Mouse (Mus musculus) layer of hippocampus, adult 8-10 months (tissue): Measurements from ENCODE around the gene Klhl3. TPM values are rescaled to one million over a fixed set of nuclear protein-coding genes. Genes with fewer than 3 reads are reported as not detected.
"Not testable (repeated sequence)": the region's sequence is repeated elsewhere in the genome, so short reads cannot be mapped to it uniquely, and the experiment has no call there.

ENCODE experiments used
- DNase-seq, 2 experiments: peaks; one replicate each; pipeline ENCODE4 v3.0.0; 2022; ENCODE audit warnings: low spot score in 2 of 2
- total RNA-seq, 4 experiments: library from RNA; stranded (reverse); gene quantifications; 2 replicates each; pipeline ENCODE4 v1.2.4; 2022

The Klhl3 gene
- total RNA-seq, result 10 to 100 TPM; 33.8 to 50.3 (median 42.2) TPM

DNA sequence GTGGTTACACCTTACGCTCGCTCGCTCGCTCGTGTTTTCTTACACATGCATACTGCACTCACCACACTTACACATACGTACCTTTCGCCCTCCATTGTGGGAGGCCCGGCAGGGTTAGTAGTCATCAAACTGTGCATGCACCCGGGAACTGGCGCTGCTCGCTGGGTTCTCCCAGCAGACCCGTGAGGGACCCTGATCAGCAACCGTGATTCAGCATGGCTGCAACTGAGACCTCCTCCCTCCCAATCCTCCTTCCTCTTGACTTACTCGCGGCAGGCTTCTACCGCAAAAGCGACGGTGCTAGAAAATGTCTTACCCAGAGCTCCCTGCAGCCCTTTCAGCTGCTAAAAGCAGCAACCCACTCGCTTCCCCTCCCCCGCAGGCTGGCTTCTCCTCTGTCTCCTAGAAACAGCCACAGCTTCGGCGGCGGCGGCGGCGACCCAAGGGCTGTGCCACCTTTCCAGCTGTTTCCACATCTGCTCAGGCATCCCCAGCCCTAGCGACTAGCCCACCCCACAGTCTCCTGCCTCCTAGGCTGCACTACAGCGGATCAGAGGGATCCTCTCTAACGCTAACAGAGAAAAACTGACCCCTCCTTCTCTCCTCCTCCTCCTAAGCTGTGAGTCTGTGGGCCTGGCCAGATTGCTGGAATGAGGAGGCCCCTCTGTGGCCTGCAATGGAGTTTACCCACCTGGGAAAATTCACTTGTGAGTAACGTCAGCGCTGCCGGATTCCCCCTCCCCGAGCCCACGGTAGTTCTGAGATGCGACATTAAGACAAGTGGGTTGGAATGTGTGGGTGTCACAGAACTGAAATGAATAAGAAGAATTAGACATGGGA lies at the start of gene Klhl3:
Klhl3 (minus strand) TSS at position 532 of the 840 bp plus-strand sequence.
- peak; percentile 72 to 79 for DNase-seq

DNA sequence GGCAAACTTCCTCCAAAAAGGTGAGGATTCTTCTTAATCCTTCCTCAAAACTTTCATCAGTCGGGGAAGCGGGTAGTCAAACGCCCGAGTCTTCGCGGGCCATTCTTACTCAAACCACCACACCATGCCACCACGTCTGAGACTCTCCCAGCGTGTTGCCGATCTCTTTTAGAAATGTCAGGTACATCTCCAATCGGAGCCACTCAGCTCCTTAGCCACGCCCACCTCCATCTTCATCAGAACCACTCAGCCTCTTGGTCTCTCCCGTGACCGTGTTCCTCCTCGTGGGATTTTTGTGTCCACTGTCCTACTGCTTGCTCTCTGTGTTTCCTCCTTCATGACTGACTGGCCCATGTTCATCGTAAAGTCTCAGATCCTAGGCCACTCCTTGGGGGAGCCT lies 47.4 kb upstream of the Klhl3 start:
- DNase-seq, result no peak

DNA sequence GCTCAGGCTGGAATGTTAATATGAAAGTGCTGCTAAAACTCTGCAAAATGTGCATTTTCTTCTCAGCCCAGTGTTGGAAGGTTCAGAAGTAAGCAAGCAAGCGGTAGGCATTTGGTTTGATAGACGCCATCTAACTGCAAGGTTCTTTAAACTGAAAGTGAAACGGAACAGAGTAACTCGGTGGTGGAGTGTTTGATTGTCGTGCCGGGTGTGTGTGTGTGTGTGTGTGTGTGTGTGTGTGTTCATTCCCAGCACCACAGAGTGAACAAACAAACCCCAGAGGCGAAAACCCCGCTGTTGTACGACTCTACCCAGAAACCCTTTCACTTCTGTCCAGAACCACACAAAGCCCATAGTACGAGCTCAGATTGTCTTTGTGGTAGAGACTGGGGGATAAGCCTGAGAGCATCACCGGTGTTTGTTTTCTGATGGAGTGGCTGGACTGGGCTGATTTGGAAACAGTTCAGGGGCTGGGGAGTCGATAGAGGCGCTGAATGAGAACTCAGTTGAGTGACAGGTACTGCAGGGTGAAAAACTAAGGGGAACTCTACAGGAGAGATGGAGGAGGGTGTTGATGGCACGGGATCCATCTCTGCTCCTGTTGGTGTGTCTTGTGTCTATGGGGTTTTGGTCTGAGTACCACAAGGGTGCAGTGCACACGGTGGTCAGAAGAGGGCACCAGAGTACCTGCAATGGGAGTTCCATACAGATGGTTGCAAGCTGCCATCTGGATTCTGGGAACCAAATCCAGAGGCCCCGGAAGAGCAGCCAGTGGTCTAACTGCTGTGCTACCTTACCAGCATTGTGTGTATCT lies 44.9 kb upstream of the Klhl3 start:
- DNase-seq, result peak; percentile 82 to 91

DNA sequence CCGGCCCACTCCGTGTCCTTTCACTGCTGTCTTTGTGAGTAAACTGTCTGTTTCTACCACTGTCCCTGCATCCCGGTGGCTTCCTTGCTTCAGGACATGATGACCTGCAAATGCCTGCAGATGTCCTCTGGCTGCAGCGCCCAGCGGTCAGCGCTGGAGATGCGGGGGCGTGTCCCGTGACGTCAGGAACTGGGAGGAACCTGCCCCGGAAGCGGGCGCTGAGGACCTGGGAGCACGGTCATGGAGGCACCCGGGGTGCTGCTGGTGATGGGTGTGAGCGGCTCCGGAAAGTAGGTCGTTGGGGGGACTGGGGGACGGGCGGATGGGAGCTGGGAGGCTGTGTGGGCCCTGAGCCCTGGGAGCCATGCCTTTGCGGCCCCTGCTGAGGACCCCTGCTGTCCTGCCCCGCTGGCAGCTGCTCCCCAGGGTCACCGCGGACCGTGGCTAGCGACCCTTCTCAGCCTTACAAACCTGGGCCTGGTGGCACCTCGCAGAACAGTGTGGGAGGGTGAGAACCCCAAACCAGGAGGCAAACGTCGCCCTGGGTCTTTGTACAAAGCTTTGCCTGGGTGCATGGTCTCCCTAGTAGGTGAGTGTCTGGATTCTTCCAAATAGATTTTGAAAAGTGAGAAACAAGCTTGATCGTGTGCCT lies 44.2 kb upstream of the Klhl3 start, which contains the start of gene Idnk:
Idnk (plus strand) TSS at position 203 of the 652 bp plus-strand sequence.
- peak; percentile 68 to 71 for DNase-seq

DNA sequence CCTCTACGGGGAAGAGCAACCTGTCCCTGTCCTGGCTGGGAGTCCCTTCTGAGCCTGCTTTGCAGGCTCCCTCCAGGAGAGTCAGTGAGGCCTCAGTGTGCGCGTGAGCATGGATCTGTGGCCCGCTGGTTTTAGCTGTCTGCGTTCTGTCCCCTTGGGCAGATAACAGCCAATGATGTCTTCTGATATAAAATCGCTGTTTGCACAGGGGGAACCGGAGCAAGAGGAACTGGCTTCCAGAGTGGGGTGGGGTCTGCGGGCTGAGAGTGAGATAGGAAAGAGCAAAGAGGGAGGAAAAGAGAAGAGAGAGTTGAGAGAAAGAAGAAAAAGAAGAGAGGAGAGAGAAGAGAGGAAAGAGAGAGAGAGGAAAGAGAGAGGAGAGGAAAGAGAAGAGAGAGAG lies 43.6 kb upstream of the Klhl3 start:
- DNase-seq, result no peak

DNA sequence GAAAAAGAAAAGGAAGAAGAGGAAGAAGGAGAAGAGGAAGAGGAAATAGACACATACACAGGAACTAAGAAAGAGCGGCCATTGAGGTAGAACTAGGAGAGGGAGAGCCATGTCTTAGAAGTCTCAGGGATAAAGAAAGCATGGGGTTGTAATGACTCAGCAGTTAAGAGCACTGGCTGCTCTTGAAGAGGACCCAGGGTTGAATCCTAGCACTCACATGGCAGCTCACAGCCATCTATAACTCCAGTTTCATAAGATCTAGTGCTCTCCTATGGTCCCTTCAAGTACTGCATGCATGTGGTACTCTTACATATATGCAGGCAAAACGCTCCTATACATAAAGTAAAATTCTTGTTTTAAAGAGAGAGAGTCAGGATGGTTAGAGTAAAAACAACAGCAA lies 42.6 kb upstream of the Klhl3 start:
- no peak for DNase-seq

DNA sequence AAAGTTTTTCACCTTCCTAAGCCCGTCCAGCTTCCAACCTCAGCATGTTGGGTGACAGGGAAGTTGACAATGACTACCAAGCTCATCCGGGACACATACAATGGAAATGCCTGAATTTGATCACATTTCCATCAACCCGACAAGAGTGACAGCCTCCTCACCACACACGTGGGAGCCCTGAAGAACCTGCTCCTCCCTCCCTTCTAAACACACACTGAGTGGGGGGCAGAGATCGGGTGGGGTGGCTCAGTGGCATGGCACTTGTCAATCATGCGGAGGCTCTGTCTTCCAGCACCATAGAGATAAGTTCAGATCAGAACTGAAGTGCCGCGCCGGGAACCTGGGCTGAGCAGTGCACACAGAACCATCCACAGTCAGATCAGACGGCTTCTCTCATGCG lies 37.0 kb upstream of the Klhl3 start:
- no peak for DNase-seq

DNA sequence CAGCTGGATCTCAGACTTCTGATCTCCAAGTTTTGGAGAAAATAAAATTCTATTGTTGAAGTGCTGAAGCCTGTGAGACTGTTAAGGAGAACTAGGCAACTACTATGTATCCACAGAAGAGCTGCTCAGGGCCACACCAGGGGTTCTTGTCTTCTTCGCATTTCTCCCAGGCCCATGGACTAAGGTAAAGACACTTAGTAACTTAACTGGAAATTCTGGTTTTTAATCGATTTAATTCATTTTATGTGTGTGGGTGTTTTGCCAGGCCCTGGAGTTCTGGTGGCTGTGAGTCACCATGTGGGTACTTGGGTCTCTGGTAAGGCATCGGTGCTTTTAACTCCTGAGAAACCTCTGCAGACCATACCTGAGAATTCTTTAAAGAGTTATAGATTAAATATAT lies 36.2 kb upstream of the Klhl3 start:
- no peak for DNase-seq

DNA sequence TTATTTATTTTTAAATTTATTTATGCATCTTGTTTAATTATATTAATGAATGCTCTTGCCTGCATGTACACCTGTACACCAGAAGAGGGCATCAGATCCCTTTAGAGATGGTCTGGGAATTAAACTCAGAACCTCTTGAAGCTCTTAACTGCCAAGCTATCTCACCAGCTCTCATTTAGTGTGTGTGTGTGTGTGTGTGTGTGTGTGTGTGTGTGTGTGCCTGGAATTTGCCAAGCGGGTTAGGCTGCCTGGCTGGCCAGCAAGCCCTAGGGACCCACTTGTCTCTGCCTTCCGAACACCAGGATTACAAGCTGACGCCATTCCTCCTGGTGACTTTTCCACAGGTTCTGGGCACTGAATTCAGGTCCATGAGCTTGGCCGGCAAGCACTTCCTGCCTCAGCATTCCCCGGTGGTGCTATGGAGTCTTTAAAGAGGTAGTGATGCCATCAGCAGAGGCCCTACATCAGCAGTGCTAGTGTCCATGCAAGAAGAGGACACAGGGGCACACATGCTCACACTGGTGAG lies 35.7 kb upstream of the Klhl3 start:
- DNase-seq, result no peak

DNA sequence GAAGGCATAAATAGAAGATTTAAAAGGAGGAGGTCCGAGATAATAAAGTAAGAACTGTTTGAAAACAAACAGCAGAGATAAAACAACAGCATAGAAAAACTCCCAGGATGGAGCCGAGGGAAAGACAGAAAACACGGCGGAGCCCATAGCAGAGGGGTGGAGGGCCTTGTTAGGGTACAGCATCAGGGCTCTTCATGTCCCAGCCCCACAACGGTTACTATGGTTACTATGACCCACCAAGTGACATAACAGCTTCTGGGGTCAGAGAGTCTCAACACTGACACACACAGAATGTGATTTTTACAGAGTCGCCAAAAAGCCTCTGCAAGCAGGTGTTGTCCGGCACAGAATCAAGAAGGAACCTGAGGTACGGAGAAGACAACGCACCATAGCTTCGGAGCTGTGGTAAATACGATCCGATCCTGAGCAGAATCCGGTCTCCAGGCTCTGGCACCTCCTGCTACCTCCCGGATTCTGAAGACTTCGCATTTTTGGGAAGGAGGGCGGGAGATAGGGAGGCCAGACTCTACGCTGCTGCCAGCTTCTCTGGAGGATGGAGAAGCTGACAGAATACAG lies 35.0 kb upstream of the Klhl3 start:
- DNase-seq, result peak in 1 of 2 experiments; percentile 31

DNA sequence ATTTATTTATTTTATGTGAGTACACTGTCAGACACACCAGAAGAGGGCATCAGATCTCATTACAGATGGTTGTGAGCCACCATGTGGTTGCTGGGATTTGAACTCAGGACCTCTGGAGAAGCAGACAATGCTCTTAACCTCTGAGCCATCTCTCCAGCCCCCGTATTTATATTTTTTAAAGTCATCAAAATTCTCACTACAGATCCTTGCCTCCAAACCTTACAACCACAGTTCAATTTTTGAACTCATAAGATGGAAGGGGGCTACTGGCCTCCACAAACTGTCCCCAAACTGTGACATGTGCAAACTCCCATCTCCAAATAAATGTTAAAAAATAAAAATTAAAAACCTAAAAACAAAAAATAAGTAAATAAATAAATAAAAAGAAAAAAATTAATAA lies 34.4 kb upstream of the Klhl3 start:
- DNase-seq, result no peak

DNA sequence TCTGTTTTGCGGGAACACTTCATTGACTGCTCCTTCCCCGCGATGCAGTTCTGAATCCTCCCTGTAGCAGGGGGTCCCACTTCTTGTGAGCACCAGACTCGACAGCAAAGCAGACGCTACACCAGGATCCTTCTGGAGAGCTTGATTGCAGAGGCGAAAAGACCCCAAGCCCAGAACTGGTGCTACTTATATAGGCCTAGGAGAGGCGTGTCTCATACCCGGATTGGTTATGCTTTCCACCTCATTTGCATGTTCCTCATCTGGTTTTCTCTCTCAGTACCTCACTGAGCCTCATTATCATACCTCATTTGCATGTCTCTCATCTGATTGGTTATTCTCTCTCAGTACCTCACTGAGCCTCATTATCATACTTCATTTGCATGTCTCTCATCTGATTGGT lies 33.2 kb upstream of the Klhl3 start:
- DNase-seq, result not testable (repeated sequence)

DNA sequence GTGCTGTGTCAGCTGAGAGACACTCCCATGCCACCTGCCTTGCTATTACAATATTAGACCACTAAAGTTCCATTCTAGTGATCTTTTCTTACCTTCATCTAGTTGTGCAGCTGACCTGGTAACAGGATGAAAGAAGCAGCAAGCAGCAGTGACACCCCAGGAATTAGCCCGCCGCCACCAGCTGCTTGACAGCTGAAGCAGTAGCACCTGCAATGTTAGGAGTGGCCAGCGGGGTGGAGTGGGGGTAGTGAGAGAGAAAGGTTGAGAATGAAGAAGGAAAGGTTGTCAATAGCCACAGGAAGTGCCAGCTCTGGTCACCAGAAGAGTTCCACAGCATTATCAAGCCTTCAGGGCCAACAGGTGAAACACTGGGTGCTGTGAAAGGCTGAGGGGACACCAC lies 18.3 kb upstream of the Klhl3 start:
- DNase-seq, result no peak

DNA sequence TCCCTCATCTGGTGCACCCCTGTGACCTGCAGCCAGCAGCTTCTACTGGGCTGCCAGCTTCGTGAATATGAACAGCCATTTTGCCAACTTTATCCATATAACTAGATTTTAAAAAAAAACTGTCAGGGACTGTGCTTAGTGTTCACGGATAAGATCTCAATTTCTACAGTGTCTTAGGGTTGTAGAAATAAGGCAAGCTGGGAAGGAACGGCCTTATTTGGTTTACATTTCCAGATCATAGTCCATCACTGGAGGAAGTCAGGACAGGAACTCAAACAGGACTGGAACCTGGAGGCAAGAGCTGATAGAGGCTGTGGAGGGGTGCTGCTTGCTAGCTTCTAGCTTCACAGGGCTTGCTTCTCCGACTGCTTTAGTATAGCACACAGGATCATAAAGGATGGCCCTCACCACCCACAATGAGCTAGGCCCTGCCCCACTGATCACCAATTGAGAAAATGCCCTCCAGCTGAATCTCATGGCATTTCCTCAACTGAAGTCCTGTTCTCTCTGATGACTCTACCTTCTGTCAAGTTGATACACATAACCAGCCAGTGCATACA lies 16.4 kb upstream of the Klhl3 start:
- no peak for DNase-seq

DNA sequence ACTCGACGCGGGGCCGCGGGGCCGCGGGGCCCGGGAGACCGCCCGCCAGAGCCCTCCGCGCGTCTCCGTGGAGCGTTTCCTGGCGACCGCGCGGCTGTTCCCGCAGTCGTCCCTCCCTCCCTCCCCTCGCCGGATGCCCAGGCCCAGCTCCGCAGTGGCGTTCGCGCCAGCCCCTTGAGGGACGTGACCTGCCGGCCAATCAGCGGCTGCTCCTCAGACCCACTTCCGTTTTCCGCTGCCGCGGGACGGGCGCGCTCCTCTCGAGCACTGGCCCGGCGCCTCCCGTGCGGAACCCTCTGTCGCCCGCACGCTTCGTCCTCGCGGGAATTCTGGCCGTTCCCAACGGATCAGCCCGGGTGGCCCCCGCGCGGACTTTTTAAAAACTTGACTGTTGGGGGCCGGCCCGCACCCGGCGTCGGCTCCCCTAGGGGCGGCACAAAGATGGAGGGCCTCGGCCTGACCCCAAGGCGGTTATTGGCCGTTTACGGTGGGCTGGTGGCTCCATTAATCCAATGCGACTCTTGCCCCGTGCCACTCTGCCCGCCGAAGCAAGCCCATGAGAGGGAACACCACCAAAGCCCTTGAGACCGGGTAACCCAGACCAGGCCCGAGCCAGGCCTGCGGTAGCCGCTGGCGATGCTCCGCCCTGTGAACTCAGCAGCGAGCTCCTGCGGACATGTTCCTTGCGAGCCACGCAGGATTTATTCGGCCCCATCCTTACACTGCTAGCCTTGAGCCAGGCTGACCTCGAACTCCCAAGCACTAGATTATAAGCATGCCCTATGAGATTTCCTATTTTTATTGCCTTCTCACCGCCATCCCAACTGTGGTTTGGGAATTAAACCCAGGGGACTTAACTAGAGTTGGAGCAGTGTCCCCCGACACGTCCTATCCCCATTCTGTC lies 15.6 kb upstream of the Klhl3 start:
- DNase-seq, result peak; percentile 93 to 95

DNA sequence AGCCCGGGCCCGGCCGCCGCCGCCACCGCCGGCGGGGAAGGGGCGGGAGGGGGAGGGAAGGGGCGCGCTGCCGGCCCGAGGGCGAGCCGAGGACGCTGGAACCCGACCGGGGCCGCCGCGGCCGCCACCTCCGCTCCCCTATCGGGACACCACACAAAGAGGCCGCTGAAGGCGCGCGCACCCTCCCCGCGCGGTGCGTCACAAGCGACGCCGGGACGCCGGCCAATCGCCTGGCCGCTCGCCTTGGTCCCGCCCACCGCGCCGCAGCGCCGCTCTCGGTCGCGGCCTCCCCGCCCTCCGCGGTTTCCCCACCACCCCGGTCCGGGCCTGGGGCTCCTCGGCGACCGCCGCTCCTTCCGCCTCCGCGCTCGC lies 15.0 kb upstream of the Klhl3 start, which contains the start of gene Hnrnpa0:
Hnrnpa0 (minus strand) TSS at position 161 of the 372 bp plus-strand sequence.
- peak; percentile 83 to 92 for DNase-seq

DNA sequence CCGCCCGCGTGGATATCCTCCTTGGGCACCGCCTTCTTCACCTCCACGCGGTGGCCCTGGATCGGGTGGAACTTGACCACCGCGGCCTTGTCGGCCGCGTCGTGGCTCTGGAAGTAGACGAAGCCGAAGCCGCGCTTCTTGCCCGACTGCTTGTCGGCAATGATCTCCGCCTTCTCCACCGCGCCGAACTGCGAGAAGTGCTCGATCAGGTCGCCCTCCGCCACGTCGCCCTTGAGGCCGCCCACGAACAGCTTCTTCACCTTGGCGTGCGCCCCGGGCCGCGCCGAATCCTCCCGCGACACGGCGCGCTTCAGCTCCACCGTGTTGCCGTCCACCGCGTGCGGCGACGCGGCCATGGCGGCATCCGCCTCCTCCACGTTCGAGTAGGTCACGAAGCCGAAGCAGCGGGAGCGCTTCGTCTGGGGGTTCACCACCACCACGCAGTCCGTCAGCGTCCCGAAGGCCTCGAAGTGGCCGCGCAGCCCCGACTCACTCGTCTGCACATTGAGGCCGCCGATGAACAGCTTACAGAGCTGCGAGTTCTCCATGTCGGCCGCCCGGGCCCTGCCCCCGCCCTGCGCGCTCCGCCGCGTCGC lies 14.5 kb upstream of the Klhl3 start:
- DNase-seq, result peak; percentile 57 to 70

DNA sequence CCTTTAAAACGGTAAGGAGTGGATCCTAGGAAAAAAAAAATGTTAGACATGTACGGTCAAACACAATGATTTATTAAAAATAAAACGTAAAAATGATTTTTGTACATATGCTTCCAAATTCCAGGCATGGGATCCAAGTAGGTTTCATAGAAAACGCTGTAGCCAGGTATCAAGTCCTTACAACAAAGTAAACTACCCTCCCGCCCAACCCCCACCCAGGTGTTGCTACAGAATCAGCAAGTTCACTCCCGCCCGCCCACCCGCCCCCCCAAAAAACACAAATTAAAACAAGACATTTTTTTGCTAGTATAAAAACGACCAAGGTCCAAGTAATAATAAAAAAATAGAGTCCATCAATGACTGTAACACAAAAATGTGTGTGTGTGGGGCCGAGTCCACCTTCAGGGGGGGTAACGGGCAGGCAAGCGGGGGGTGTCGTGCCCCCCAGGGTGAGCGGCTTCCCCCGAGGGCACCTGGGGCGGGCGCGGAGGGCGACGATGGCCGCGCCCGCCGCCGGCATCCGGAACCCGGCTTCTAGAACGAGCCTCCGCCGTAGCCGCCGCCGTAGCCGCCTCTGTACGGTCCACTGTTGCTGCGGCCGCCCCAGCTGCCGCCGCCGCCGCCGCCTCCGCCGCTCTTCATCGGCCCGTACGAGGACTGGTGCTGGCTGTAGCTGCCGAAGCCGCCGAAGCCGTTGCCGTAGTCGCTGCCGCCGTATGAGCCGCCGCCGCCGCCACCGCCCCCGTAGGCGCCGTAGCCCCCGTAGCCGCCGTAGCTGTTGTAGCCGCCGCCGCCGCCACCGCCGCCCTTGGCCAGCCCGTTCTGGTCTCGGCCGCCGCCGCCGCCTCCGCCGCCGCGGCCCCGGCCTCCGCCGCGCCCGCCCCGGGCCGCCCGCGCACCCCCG lies 13.7 kb upstream of the Klhl3 start:
- no peak for DNase-seq
